Mouse (Mus musculus): Measurements from ENCODE around the gene Top1. TPM values are rescaled to one million over a fixed set of nuclear protein-coding genes. Genes with fewer than 3 reads are reported as not detected.

Gene Top1
- polyA plus RNA-seq, 1 experiment from 2014 or later = 101 TPM

DNA sequence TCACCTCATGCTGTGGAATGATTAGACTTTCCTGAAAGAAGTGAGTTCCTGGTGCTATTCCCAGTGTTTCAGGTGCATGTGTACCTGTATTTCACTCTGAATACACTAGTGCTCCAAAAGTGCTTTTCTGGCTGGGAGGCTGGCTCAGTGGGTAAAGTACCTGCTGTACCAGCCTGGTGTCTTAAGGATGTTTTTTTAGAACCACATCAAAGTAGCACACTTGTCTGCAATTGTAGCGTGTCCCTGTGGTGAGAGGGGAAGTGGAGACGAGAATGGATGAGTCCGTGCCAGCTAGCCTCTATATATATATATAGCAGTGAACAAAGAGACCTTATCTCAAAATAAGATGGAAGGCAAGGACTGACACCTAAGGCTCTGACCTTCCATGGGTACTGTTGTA is 55.9 kb downstream of the Top1 start:
- H3K27me3 ChIP-seq (replicated peaks; ENCODE audit: control insufficient read depth, insufficient read depth, low read length) = no peaks in the 10 kb centered on the region
- H3K27ac ChIP-seq (ENCODE audit: low read length) = no peak overlapping the region
- 94% methylated on average over 3 of the region's 3 CpGs for WGBS
- H3K4me2 ChIP-seq (ENCODE audit: low read length) = no peak overlapping the region
- no peak overlapping the region for H3K9ac ChIP-seq (replicated peaks; ENCODE audit: low read depth, low read length)
- no peaks in the 10 kb centered on the region for H3K4me1 ChIP-seq (replicated peaks; ENCODE audit: control insufficient read depth, insufficient read depth, low read length)
- no peak for ATAC-seq
- H3K4me3 ChIP-seq (replicated peaks; ENCODE audit: low read length) = no peak overlapping the region
- no peaks in the 10 kb centered on the region for H3K9me3 ChIP-seq (ENCODE audit: control insufficient read depth, low read length)
- peaks cover 34% of the 10 kb centered on the region for H3K36me3 ChIP-seq (ENCODE audit: control insufficient read depth, insufficient read depth)

- no peak for ATAC-seq
- Histone ChIP-seq H3K4me3 (replicated peaks; ENCODE audit: low read length) (no peak overlapping the region), H3K9ac (replicated peaks; ENCODE audit: low read depth, low read length) (no peak overlapping the region), H3K36me3 (ENCODE audit: control insufficient read depth, insufficient read depth) (peaks cover 35% of the 10 kb centered on the region), H3K9me3 (ENCODE audit: control insufficient read depth, low read length) (no peaks in the 10 kb centered on the region), H3K4me1 (replicated peaks; ENCODE audit: control insufficient read depth, insufficient read depth, low read length) (no peaks in the 10 kb centered on the region), H3K4me2 (ENCODE audit: low read length) (no peak overlapping the region), H3K27me3 (replicated peaks; ENCODE audit: control insufficient read depth, insufficient read depth, low read length) (no peaks in the 10 kb centered on the region), H3K27ac (ENCODE audit: low read length) (no peak overlapping the region)
Measured at GRCm38 (mm10) chr2:160702824-160703223, 57.1 kb downstream of the Top1 start.

DNA sequence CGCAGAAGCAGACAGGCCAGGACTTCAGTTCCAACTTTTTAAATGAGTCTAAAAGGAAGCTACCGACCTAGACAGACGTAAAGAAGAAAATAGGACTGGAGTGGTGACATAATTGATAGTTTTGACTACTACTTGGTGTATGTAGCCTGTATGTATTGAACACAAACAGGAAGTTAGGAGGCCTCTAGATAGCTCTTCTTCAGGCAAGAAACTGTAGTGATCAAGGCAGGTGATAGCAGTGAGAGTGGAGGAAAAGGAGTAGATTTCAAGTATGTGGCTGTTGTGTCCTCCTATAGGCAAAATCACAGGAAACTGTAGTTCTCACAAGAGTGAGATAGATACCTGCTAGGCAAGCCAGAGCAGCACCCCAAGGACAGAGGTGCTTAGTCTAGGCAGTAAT is 62.0 kb downstream of the Top1 start:
- no peak overlapping the region for H3K27ac ChIP-seq (ENCODE audit: low read length)
- peaks cover 25% of the 10 kb centered on the region for H3K36me3 ChIP-seq (ENCODE audit: control insufficient read depth, insufficient read depth)
- 43% methylated on average over 3 of the region's 3 CpGs for WGBS
- ATAC-seq = no peak
- no peaks in the 10 kb centered on the region for H3K9me3 ChIP-seq (ENCODE audit: control insufficient read depth, low read length)
- no peak overlapping the region for H3K9ac ChIP-seq (replicated peaks; ENCODE audit: low read depth, low read length)
- no peaks in the 10 kb centered on the region for H3K4me1 ChIP-seq (replicated peaks; ENCODE audit: control insufficient read depth, insufficient read depth, low read length)
- H3K4me3 ChIP-seq (replicated peaks; ENCODE audit: low read length) = no peak overlapping the region
- no peaks in the 10 kb centered on the region for H3K27me3 ChIP-seq (replicated peaks; ENCODE audit: control insufficient read depth, insufficient read depth, low read length)
- no peak overlapping the region for H3K4me2 ChIP-seq (ENCODE audit: low read length)

DNA sequence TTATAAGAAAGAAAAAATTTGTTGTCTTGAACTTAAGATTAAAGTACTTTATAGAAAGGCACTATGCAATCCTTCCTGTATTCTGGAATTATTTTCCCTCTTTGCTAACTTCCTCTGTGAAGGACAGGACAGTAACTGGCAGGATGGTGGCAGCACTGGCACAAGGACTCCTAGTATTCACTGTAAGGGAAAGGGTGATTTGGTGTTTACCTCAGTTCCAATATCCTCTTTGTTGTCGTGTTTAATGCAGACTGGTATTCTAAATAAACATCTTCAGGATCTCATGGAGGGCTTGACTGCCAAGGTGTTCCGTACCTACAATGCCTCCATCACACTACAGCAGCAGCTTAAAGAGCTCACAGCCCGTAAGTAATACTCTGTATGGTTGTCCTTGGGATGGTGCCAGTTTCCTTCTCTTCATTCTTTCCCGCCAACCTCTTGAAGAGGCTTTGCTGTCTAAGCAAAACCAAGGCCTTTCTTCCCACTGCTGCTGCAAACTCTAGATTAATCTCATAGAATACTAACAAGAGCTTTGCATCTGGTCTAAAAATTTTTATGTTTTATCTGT is 69.9 kb downstream of the Top1 start:
- WGBS = 22% methylated on average over 4 of the region's 4 CpGs
- peak; percentile 49 for ATAC-seq
- peaks cover 54% of the 10 kb centered on the region for H3K36me3 ChIP-seq (ENCODE audit: control insufficient read depth, insufficient read depth)
- no peak overlapping the region for H3K4me3 ChIP-seq (replicated peaks; ENCODE audit: low read length)
- H3K27ac ChIP-seq (ENCODE audit: low read length) = no peak overlapping the region
- no peak overlapping the region for H3K4me2 ChIP-seq (ENCODE audit: low read length)
- no peak overlapping the region for H3K9ac ChIP-seq (replicated peaks; ENCODE audit: low read depth, low read length)
- no peaks in the 10 kb centered on the region for H3K27me3 ChIP-seq (replicated peaks; ENCODE audit: control insufficient read depth, insufficient read depth, low read length)
- peaks cover 6% of the 10 kb centered on the region for H3K4me1 ChIP-seq (replicated peaks; ENCODE audit: control insufficient read depth, insufficient read depth, low read length)
- no peaks in the 10 kb centered on the region for H3K9me3 ChIP-seq (ENCODE audit: control insufficient read depth, low read length)

GRCm38 (mm10) chr2:160717269-160717668 is 71.6 kb downstream of the Top1 start:
- ATAC-seq = no peak
- no peak overlapping the region for H3K27ac ChIP-seq (ENCODE audit: low read length)
- peaks cover 6% of the 10 kb centered on the region for H3K4me1 ChIP-seq (replicated peaks; ENCODE audit: control insufficient read depth, insufficient read depth, low read length)
- WGBS = 77% methylated on average over 5 of the region's 5 CpGs
- peaks cover 61% of the 10 kb centered on the region for H3K36me3 ChIP-seq (ENCODE audit: control insufficient read depth, insufficient read depth)
- H3K27me3 ChIP-seq (replicated peaks; ENCODE audit: control insufficient read depth, insufficient read depth, low read length) = no peaks in the 10 kb centered on the region
- H3K9me3 ChIP-seq (ENCODE audit: control insufficient read depth, low read length) = no peaks in the 10 kb centered on the region
- no peak overlapping the region for H3K4me2 ChIP-seq (ENCODE audit: low read length)
- H3K4me3 ChIP-seq (replicated peaks; ENCODE audit: low read length) = no peak overlapping the region
- H3K9ac ChIP-seq (replicated peaks; ENCODE audit: low read depth, low read length) = no peak overlapping the region

- ATAC-seq = no peak; the same call in 1 of the 2 replicates
- no peaks in the 10 kb centered on the region for H3K9me3 ChIP-seq (ENCODE audit: control insufficient read depth, low read length)
- H3K27ac ChIP-seq (ENCODE audit: low read length) = no peak overlapping the region
- WGBS = 65% methylated on average over 3 of the region's 3 CpGs
- no peaks in the 10 kb centered on the region for H3K27me3 ChIP-seq (replicated peaks; ENCODE audit: control insufficient read depth, insufficient read depth, low read length)
- no peak overlapping the region for H3K4me2 ChIP-seq (ENCODE audit: low read length)
- no peak overlapping the region for H3K4me3 ChIP-seq (replicated peaks; ENCODE audit: low read length)
- peaks cover 6% of the 10 kb centered on the region for H3K4me1 ChIP-seq (replicated peaks; ENCODE audit: control insufficient read depth, insufficient read depth, low read length)
- no peak overlapping the region for H3K9ac ChIP-seq (replicated peaks; ENCODE audit: low read depth, low read length)
- peaks cover 65% of the 10 kb centered on the region for H3K36me3 ChIP-seq (ENCODE audit: control insufficient read depth, insufficient read depth)
Measured at GRCm38 (mm10) chr2:160718811-160719210, 73.1 kb downstream of the Top1 start.

DNA sequence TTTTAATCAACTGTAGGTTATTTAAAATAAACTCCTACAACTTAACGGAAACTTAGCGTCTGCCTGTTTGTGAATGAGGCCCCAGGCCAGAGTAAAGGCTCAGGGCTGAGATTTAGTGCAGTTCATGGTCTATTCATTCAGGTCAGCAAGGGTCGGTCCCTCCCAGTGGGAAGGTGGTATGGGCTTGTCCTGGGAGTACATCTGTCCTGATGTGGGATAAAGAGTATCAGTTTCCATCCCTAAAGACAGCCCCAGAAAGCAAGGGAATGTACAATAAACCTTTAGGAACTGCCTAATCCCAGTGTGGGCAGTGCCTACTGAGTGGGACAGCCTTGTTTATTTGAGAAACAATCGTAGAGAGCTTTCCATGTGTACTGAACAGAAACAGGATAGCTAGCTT is 77.0 kb downstream of the Top1 start:
- Histone ChIP-seq H3K27me3 (replicated peaks; ENCODE audit: control insufficient read depth, insufficient read depth, low read length) (no peaks in the 10 kb centered on the region), H3K4me1 (replicated peaks; ENCODE audit: control insufficient read depth, insufficient read depth, low read length) (no peaks in the 10 kb centered on the region; the same call in 1 of the 2 replicates), H3K36me3 (ENCODE audit: control insufficient read depth, insufficient read depth) (peaks cover 49% of the 10 kb centered on the region), H3K9ac (replicated peaks; ENCODE audit: low read depth, low read length) (no peak overlapping the region), H3K4me2 (ENCODE audit: low read length) (no peak overlapping the region), H3K27ac (ENCODE audit: low read length) (no peak overlapping the region), H3K9me3 (ENCODE audit: control insufficient read depth, low read length) (no peaks in the 10 kb centered on the region), H3K4me3 (replicated peaks; ENCODE audit: low read length) (no peak overlapping the region)
- ATAC-seq = no peak
- 79% methylated on average over 4 of the region's 4 CpGs for WGBS

GRCm38 (mm10) chr2:160723613-160724375 is 78.1 kb downstream of the Top1 start:
- H3K36me3 ChIP-seq (ENCODE audit: control insufficient read depth, insufficient read depth) = peaks cover 40% of the 10 kb centered on the region
- H3K27me3 ChIP-seq (replicated peaks; ENCODE audit: control insufficient read depth, insufficient read depth, low read length) = no peaks in the 10 kb centered on the region
- H3K4me2 ChIP-seq (ENCODE audit: low read length) = no peak overlapping the region
- no peak overlapping the region for H3K27ac ChIP-seq (ENCODE audit: low read length)
- H3K4me1 ChIP-seq (replicated peaks; ENCODE audit: control insufficient read depth, insufficient read depth, low read length) = no peaks in the 10 kb centered on the region; the same call in 1 of the 2 replicates
- no peak overlapping the region for H3K4me3 ChIP-seq (replicated peaks; ENCODE audit: low read length)
- H3K9me3 ChIP-seq (ENCODE audit: control insufficient read depth, low read length) = no peaks in the 10 kb centered on the region
- 96% methylated on average over 4 of the region's 4 CpGs for WGBS
- no peak overlapping the region for H3K9ac ChIP-seq (replicated peaks; ENCODE audit: low read depth, low read length)
- no peak for ATAC-seq

DNA sequence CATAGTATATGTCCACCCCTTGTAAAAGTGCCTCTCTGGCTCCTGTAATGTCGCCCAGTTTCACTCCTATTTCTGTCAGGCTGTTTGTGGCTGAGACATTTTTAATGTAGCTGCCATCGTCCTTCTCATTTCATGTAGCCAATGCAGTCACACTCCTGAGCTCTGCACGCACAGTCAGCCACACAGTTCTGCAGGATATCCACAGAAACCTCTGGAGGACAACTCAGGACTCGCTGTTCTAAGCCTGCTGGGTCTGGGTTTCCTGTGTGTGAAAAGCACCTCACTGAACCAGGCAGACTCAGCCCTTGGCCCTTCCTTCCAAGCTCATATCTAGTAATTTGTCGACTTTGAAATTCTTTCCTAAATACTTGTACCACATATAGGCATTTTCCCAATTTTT is 78.8 kb downstream of the Top1 start:
- H3K27ac ChIP-seq (ENCODE audit: low read length) = no peak overlapping the region
- 93% methylated on average over 5 of the region's 5 CpGs for WGBS
- no peaks in the 10 kb centered on the region for H3K9me3 ChIP-seq (ENCODE audit: control insufficient read depth, low read length)
- no peak overlapping the region for H3K9ac ChIP-seq (replicated peaks; ENCODE audit: low read depth, low read length)
- H3K4me3 ChIP-seq (replicated peaks; ENCODE audit: low read length) = no peak overlapping the region
- peaks cover 34% of the 10 kb centered on the region for H3K36me3 ChIP-seq (ENCODE audit: control insufficient read depth, insufficient read depth)
- no peaks in the 10 kb centered on the region for H3K27me3 ChIP-seq (replicated peaks; ENCODE audit: control insufficient read depth, insufficient read depth, low read length)
- peaks cover 3% of the 10 kb centered on the region; the same call in 1 of the 2 replicates for H3K4me1 ChIP-seq (replicated peaks; ENCODE audit: control insufficient read depth, insufficient read depth, low read length)
- no peak overlapping the region for H3K4me2 ChIP-seq (ENCODE audit: low read length)
- ATAC-seq = no peak
